Mouse (Mus musculus) cortical plate, adult 2 months (tissue): ENCODE data around the gene Cnn3.

Source experiments
- CTCF ChIP-seq: fragments of 200-500 bp; IDR thresholded peaks from 2 replicates; pipeline ENCODE4 v1.5.1; 2011; ENCODE audit warnings: mild to moderate bottlenecking, control low read depth, low read length; ENCODE audit not compliant: insufficient read depth; ENCODE audit errors: extremely low read depth
- POLR2A ChIP-seq: fragments of 200-500 bp; IDR thresholded peaks from 2 replicates; pipeline ENCODE4 v1.6.1; 2011; ENCODE audit warnings: mild to moderate bottlenecking, low read length, control low read depth; ENCODE audit not compliant: insufficient read depth; ENCODE audit errors: extremely low read depth

- TF ChIP-seq CTCF (no peak), POLR2A (no peak)
Observed at GRCm38 (mm10) chr3:121422405-121422804, 3.9 kb upstream of the Cnn3 start.
